Mouse (Mus musculus) frontal cortex, postnatal 14 days (tissue): ENCODE results near the gene Slc46a2.

Experiments
- DNase-seq, 2 experiments: peaks; one replicate each; pipeline ENCODE4 v3.0.0; 2022; ENCODE audit warnings: low spot score in 2 of 2

The Slc46a2 gene

DNA sequence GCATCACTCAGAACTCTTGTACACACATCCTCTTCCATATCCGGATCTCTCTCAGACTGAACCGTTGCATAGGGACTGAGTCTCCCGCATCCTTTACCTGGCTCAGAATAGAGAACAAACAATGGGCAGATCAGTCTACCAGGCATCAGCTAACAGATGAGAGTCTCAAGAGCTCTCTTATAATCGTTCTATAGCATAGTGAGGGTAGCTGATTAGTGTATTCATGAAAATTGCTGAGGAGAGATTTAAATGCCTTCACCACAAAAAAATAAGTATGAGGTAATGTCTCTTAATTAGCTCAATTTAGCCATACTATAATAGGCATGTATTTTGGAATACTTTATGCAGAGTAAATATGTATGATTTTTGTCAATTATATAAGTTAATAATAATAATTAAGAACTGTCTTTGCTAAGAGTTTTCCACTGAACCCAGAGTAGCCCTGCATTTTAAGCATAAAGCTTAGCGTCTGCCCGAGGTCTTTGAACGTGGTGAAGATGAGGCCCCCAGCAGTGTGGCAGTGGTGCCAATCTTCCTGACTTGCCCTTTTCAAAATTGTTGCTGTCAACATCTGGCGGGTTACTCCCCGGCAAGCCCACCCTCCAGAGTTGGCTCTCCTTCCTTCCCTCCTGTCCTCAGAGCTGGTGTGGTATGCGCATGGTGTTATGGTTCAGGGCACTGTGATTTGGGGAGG, 23.0 kb downstream of the Slc46a2 start:
- no peak for DNase-seq

DNA sequence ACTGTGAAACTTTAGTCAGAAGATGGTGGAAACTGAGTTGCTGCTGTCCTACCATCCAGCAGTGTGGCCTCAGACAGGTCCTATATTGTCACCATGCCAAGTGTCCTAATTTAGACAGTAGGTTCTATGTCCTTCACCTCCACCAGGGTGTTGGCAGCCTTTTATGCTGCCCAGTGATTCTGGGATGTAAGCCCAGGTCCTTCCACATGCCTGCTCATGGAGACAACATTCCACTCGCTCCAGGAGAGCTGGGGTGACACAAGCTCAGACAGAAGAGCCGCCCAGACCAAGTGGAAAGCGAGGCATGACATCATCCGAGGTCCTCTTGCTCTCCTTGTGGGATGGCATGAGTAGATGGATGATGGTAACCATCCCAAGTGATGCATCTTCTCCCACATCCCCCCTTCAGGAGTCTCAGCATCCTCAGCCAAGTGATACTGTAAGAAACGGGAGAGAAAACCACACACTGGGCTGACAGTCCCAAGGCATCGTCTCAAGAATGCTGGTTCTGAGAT, 24.7 kb downstream of the Slc46a2 start:
- no peak for DNase-seq

DNA sequence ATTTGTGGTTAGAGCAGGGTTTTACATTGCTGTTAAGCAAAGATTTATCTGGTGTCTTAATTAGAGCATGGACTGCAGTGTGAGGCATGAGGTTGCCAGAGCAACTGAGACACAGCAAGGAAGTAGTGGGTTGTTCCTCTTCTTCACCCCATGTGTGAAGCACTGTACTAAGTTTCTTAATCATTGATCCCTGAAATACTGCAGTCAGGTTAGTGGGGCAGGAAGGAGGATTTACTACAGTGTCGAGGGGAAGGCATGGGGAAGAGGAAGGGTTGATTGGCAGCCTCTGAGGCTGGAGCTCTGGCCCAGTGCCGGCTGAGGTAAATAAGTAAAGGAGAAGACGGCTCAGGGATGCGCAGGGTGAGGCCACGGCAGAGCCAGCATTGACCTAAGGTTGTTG, 26.8 kb downstream of the Slc46a2 start:
- no peak for DNase-seq

DNA sequence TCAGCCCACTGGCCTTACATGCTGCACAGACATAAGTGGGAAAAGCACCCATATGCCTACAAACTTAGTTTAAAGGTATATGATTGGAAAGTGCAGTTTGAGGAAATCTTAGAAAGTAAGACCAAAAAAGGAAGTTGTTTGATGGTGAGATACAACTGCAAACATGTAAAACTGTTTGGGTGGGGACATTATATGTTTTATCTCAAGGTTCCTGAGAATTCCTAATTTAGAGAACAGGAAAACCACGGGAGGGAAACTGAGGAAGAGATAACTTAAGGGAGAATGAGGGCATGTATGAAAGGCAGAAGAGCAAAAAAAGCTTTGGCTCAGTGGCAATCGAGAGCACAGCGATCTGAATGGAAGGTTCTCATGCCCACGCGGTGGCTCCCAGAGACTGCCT, 27.8 kb downstream of the Slc46a2 start:
- DNase-seq: no peak

DNA sequence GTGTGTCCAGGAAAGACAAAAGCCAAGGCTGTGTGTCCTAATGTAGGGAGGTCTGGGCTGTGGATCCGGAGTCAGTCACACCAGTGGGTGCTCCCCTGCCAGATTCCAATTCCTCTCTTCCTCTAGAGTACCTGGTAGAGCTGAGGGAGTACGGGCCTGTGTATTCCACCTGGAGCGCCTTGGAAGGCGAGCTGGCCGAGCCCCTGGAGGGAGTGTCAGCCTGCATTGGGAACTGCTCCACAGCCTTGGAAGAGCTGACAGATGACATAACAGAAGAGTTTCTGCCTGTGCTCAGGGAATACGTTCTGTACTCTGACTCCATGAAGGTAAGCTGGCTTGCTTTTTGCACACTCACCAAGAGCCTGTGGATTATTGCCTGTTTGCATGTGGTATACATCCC, 28.6 kb downstream of the Slc46a2 start:
- no peak for DNase-seq

DNA sequence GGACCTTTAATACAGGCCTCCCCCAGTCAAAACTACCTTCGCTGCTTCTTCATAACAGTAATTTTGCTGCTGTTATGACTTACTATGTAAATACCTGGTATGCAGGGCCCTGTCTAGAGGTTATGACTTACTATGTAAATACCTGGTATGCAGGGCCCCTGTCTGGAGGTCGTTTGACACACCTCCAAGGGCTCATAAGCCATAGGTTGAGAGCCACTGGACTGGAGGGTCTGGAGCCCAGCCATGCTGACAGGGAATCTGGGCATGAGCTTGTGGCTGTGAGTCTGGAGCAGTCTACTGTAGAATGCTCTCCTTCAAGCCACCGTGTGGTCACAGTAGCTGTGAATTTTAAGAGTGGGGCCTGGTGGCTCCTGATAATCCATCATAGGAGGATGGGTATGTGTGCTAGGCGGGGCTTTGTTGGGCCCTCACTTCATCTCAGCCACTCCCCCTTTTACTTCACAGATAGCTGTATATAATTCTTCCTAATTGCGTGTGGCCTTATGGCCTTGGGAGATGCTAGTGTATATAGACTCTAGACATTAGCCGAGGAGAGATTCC, 30.6 kb downstream of the Slc46a2 start:
- DNase-seq: no peak

DNA sequence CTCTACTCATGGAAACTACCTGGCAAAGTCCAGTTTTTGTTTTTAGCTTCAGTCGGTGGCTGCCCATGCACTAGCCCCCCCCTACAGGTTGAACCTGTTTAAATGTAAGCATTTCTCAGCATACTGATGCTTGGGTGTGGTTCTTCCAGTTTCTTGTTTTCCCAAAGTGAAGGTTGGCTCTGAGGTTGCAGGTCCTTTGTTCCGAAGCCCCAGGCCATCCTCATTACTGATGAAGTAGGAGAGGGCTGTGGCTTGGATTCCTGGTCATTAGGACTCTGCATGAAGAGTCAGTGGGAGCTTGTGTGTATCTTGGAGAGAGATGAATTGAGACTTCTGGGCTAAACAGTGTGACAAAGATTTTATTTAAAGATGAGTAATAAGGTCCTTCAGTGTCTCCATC, 33.6 kb downstream of the Slc46a2 start:
- no peak for DNase-seq

DNA sequence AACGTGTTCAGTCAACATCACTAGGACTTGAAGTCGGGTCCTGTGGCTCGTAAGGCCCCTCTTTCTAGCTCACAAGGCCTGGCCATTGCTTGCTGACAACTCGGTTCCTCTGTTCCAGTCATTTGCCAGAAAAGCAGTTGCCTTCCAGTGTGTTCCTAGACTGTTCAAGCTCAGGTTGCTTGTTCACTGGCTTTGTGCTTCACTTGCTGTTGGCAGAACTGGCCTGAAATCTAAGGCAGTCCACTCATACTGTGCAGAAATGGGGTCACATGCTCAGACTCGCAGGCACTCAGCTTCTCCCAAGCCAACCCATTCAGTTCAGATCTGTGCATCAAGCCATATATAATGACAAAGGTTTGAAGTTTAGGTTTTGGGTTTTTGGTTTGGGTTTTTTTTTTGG, 34.1 kb downstream of the Slc46a2 start:
- DNase-seq: no peak

DNA sequence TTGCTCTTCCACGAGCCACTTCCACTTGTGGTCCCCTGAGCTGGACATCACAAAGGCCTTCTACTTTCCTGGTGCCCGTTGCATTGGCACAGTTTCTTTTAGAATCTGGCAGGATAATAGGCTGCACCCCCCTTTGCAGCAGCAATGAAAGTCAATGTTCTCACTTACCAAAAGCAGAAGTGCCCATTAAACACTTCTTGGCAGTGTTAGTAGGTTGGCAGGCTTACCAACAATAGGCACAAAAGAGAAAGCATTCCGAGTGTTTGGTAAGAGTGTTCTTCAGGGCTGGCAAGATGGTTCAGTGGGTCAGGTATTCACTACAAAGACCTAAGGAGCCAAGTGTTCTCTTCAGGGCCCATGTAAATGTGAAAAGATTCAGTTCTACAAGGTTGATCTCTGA, 35.4 kb downstream of the Slc46a2 start:
- DNase-seq: no peak

DNA sequence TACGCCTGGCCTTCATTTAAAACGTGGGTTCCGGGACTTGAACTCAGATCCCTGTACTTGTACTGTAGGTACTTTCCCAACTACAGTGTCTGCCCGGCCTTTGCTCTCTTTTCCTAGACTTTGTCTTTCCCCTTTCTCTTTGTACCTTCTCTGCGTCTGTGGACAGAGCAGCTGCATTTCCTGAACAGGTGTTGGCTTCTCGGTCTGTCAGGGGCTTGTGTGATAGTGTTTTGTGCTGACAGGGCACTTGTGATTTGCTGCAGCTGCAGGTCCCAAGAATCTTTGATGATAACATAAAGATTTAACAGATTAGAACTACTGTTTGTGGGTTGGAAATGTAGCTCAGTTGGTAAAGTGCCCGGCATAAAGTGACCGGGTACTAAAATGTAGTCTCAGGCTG, 36.3 kb downstream of the Slc46a2 start:
- no peak for DNase-seq

DNA sequence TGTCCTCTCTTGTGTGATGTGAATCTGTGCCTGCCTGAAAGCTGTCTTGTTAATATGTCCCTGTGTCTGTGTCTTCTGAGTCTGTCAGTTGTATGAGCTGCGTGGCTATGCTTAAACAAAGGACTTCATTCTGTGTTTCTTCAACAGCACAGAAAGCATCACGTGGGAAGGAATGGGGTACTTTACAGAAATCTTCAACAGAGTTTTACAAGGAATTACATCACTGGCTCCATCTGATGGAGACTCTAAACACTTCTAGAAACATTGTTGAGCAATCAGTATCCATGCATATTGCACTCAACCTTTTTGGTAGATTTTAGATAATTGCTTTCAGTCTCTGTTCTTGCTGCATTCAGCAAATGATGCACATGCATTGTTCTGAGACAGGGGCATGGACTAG, 37.8 kb downstream of the Slc46a2 start:
- no peak for DNase-seq

DNA sequence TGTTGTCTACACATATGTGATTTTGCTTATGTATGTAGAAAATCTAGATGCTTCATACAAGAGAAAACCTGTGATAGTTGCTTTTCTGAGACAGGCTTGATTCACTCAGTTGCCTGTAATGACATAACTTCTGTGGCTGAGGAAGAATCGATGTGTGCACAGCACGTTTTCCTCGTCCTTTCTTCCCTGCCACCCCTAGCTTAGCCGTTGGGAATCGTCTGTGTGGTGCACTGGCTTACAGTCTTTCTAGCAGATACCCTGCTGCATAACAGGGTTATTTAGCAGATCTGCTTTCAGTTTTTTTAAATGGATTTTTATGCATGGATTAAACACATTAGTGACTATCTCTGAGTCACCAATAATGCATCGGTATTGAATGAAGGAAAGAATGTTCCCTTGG, 38.3 kb downstream of the Slc46a2 start:
- no peak for DNase-seq

DNA sequence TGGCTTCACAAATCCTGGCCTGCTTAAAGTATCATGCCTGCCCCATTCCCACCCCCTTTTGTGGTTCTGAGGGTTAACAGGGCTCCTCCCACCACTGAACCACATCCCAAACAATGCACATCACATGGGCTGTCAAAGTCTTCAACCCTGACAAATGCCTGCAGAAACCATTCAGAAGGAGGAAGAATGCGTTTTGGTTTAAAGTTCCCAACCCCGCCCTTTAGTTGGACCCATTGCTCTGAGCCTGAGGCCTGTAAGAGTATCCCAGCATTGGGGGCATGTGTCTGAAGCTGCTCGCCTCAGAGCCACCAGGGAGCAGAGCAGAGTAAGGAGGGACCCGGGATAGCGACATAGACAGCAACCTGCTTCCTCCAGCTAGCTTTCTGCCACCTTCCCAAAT, 41.0 kb downstream of the Slc46a2 start:
- DNase-seq: no peak

DNA sequence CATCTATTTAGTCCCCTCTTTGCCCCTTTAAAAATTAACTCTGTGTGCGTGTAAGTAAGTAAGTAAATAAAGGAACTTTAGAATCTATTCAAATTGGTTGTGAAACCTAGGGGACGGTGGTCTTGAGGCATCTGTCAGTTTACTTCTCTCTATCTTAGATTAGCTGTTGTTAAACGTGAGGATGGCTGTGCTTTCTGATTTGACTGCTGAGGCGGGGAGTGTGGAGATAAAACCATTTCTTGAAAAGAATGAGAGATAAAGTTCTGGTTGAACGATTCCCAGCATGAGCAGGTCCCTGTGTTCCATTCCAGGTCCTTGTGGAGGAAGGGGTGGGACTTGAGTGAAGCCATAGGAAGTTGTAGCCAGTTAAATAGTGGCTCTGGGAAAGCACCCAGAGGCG, 41.6 kb downstream of the Slc46a2 start:
- no peak for DNase-seq

DNA sequence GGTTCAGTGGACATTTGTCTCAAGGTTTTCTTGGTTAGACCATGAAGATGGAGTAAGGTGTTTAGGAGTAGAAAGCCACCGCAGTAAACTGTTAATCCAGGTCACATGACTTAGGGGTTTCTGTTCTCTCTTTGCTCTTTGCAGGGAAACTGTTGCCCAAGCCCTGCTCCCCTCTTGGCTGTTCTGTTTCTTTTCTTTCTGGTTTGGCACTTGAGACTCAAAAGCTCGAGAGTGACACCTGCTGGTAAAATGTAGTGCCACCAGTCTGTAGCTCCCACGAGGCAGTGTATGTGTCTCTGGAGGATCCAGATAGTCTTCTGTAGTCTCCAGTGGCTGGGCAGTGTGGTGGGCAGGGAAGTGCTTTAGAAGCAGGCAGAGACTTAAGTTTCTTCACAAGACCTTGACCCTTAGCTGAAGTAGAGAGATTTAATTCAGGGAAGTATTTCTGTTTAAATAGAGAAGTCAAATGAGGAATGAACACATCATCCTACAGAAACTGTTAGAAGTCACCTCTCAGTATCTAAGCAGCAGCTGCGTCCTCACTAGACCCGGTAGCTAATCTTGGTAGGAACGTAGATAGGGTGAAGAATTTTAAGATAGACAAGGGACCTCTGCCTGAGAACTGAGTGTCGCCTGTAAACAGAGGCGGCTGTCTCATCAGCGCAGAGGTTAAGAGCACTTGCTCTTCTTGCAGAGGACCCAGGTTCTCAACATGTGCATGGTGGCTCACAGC, 43.8 kb downstream of the Slc46a2 start:
- peak; percentile 70 to 84 for DNase-seq

DNA sequence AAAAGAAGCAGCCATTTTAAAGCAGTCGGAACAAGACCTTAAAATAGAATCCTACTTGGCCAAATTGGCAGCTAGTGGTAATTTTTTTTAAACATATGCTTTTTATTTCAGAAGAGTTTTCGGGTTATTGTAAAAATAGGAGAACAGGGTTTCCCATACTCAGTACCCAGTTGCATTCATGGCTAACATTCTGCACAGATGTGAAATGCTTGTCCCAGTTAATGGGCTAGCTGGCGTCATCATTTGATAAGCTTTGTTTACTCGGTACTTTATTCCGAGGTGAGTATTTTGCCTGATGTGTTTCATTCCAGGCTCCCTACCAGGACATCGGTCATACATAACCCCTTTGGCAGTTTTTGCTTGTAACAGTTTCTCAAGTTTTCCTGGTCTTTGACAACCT, 44.4 kb downstream of the Slc46a2 start:
- DNase-seq: no peak

DNA sequence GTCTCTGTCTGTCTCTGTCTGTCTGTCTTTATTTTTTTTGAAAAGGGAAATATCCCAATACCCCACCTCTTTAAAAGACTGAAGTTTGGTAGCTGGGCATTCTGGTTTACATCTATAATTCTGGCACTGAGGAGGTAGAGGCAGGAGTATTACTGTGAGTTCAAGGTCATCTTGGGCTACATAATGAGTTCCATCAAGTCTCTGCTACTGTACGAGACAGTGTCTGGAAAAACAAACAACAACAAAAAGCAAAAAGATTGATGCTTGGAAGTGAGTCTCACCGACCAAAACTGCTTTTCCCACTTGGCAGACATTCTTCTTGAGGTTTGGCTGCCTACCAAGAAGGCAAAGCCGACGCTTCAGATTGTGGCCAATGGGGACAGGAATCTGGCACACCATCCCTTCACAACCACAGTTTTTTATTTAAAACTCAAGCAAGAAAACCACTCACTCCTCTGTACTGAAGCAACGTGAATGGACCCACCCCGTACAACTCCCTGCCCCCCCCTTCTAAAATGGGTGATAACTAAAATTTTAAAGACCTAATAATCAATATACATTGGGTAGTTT, 45.3 kb downstream of the Slc46a2 start:
- DNase-seq: no peak

DNA sequence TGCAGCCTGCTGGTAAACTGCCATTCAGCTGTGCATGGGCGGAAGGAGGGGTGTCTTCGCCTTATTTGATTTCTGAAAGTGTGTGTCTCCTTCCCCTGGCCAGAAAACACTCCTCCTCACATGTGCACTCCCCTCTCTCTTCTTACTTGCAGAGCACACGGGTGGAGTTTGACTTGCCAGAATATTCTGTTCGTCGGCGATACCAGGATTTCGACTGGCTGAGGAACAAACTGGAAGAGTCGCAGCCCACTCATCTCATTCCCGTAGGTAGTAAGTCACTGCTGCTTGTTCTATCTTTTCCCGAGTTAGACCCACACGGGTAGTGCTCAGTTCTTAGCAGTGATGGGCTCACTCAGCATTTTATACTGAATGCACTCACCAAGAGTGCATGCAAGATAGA, 46.8 kb downstream of the Slc46a2 start:
- no peak for DNase-seq

DNA sequence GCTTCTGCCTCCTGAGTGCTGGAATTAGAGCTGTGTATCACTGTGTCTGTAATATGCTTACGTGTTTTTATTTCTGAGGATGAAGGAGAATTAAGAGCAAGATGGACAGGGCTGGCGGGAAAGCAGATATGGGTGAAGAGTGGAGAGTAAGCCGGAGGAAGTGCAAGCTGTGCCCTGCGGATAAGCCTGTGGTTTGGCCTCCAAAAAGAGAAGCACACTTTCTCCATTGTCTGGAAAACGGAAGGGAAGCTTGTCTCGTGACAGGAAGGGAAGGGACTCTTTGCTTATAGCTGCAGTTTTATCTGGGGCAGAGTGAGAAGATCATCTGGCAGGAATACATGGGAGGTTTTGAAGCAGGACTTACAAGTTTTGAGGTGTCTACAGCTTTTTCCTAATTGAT, 51.0 kb downstream of the Slc46a2 start:
- DNase-seq: no peak

DNA sequence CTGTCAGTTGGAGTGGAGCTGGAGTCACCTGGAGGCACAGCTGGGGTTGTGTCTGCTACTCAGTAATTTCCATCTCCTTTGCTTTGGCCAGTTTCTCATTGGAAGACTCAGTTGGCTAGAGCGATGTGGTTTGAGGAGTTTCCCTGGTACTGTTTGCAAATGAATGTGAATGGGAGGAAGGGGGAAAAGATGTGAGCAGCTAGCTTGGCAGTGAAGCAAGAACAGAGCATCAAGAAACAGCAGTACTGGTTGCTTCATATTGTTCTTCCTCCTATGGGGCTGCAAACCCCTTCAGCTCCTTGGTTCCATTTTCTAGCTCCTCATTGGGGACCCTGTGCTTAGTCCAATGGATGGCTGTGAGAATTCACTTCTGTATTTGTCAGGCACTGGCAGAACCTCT, 52.5 kb downstream of the Slc46a2 start:
- DNase-seq: no peak

DNA sequence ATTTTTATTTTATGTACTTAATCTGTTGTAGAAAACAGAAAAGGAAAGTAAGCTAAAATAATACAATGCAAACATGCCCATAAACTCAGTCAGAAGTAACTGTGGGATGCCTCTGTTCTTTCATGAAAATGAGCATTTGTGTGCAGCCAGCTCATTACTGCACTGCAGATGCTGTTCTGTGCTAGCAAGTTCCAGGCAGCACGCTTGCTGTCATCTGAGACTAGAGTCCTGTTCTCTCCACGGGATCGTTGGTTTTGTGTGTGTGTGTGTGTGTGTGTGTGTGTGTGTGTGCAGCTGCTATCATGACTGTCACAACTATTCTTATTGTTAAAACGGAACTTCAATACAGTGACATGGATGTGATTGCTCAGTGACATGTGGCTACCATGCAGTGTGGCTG, 53.0 kb downstream of the Slc46a2 start:
- no peak for DNase-seq

DNA sequence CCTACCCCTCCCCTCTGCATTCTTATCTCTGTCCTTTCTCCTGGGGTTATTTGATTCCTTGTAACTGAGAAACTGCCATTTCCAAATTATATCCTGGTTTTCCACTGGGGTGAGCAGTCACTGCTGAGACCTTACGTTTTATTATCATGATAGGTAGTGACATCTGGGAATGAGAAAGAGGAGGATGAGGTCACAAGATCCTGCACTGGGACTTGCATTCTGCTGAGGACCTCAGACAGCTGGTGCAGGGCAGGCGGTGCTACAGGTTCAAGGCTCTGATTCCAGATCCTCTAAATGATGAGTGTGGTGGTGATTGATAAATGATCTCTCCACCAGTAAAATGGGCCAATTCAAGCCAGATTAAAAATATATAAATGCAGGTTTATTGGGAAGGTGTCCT, 54.4 kb downstream of the Slc46a2 start:
- no peak for DNase-seq
